Mouse (Mus musculus) cerebellum, adult 11-12 months (tissue): ENCODE results near the gene Esp23.
"Not testable (repeated sequence)": the region's sequence is repeated elsewhere in the genome, so short reads cannot be mapped to it uniquely, and the experiment has no call there.

ENCODE experiments used
- DNase-seq: peaks from one replicate; pipeline ENCODE4 v3.0.0; 2022

Gene Esp23

GRCm38 (mm10) chr17:39076937-39077336 is at the start of gene Esp23:
Esp23 (minus strand) TSS chr17:39077037.
- no peak for DNase-seq

- not testable (repeated sequence) for DNase-seq
Measured at GRCm38 (mm10) chr17:39107126-39107525, 30.3 kb upstream of the Esp23 start.

- DNase-seq, result no peak
Measured at GRCm38 (mm10) chr17:39095034-39095433, 18.2 kb upstream of the Esp23 start, which contains the start of gene Esp22. Esp22 (plus strand) TSS chr17:39095334.

- DNase-seq, result no peak
Measured at GRCm38 (mm10) chr17:39063641-39064040, 13.2 kb downstream of the Esp23 start.

- DNase-seq, result no peak
Measured at GRCm38 (mm10) chr17:39043241-39043640, 33.6 kb downstream of the Esp23 start, which contains the start of gene Gm21903. Gm21903 (minus strand) TSS chr17:39043341.

- not testable (repeated sequence) for DNase-seq
Measured at GRCm38 (mm10) chr17:39036395-39036794, 40.4 kb downstream of the Esp23 start, which contains the start of gene Esp24. Esp24 (plus strand) TSS chr17:39036695.
